Mouse (Mus musculus): ENCODE results near the gene Asap2. TPM values are rescaled to one million over a fixed set of nuclear protein-coding genes. Genes with fewer than 3 reads are reported as not detected.

The Asap2 gene
- polyA plus RNA-seq, 1 experiment from 2014 or later: 3.3 TPM

- peak; percentile 37 for TF ChIP-seq CTCF (IDR thresholded peaks at IDR 0.05; ENCODE audit: low read depth)
- no peaks in the 10 kb centered on the region for H3K27me3 ChIP-seq (replicated peaks; ENCODE audit: control insufficient read depth, insufficient read depth, low read length)
- H3K4me2 ChIP-seq (replicated peaks; ENCODE audit: low read depth): no peak overlapping the region
- H3K9me3 ChIP-seq (ENCODE audit: control insufficient read depth): no peaks in the 10 kb centered on the region
- H3K4me1 ChIP-seq (replicated peaks; ENCODE audit: control insufficient read depth, insufficient read depth, low read length): no peaks in the 10 kb centered on the region
- peak; percentile 63 for ATAC-seq
- no peak overlapping the region for H3K27ac ChIP-seq (ENCODE audit: low read depth, low read length)
- H3K36me3 ChIP-seq (ENCODE audit: control insufficient read depth, insufficient read depth): peaks cover 70% of the 10 kb centered on the region
- WGBS: 38% methylated on average over 5 of the region's 5 CpGs
- no peak overlapping the region for H3K4me3 ChIP-seq (ENCODE audit: low read depth, low read length)
- H3K9ac ChIP-seq (ENCODE audit: low read depth, low read length): no peak overlapping the region
Observed at GRCm38 (mm10) chr12:21302361-21302783, 312.1 kb downstream of the Asap2 start.

GRCm38 (mm10) chr12:21305741-21306140, 315.5 kb downstream of the Asap2 start:
- Histone ChIP-seq H3K27me3 (replicated peaks; ENCODE audit: control insufficient read depth, insufficient read depth, low read length) (no peaks in the 10 kb centered on the region), H3K4me3 (ENCODE audit: low read depth, low read length) (no peak overlapping the region), H3K9me3 (ENCODE audit: control insufficient read depth) (no peaks in the 10 kb centered on the region), H3K36me3 (ENCODE audit: control insufficient read depth, insufficient read depth) (peaks cover 76% of the 10 kb centered on the region), H3K27ac (ENCODE audit: low read depth, low read length) (no peak overlapping the region), H3K9ac (ENCODE audit: low read depth, low read length) (no peak overlapping the region), H3K4me1 (replicated peaks; ENCODE audit: control insufficient read depth, insufficient read depth, low read length) (no peaks in the 10 kb centered on the region), H3K4me2 (replicated peaks; ENCODE audit: low read depth) (no peak overlapping the region)
- no peak for ATAC-seq
- no peak for TF ChIP-seq CTCF (IDR thresholded peaks at IDR 0.05; ENCODE audit: low read depth)
- WGBS: 87% methylated on average over 4 of the region's 4 CpGs

- Histone ChIP-seq H3K4me1 (replicated peaks; ENCODE audit: control insufficient read depth, insufficient read depth, low read length) (no peaks in the 10 kb centered on the region), H3K36me3 (ENCODE audit: control insufficient read depth, insufficient read depth) (peaks cover 79% of the 10 kb centered on the region), H3K4me3 (ENCODE audit: low read depth, low read length) (no peak overlapping the region), H3K9ac (ENCODE audit: low read depth, low read length) (no peak overlapping the region), H3K4me2 (replicated peaks; ENCODE audit: low read depth) (no peak overlapping the region), H3K27me3 (replicated peaks; ENCODE audit: control insufficient read depth, insufficient read depth, low read length) (no peaks in the 10 kb centered on the region), H3K27ac (ENCODE audit: low read depth, low read length) (no peak overlapping the region), H3K9me3 (ENCODE audit: control insufficient read depth) (no peaks in the 10 kb centered on the region)
- TF ChIP-seq CTCF (IDR thresholded peaks at IDR 0.05; ENCODE audit: low read depth): no peak
- WGBS: 92% methylated on average over 4 of the region's 4 CpGs
- no peak for ATAC-seq
Observed at GRCm38 (mm10) chr12:21306721-21307120, 316.5 kb downstream of the Asap2 start.

DNA sequence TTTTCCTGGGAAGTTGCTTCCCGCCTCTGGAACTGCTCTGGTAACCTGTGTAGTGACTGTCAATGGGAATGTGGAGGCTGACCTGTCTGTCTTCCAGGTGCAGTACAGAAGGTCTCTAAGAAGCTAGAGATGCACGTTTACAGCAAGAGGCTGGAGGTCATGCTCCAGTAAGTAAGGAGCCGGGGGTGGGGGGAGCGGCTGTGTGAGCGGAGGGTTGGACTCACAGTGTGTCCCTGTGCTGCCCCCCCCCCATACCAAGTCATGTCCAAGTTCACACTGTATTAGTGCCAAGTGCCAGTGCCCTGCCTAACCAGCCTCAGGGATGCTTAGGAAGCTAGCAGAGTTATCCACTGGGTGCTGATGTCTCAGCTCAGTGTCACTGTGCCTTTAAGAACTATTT, 321.9 kb downstream of the Asap2 start:
- no peaks in the 10 kb centered on the region for H3K27me3 ChIP-seq (replicated peaks; ENCODE audit: control insufficient read depth, insufficient read depth, low read length)
- ATAC-seq: no peak
- no peak for TF ChIP-seq CTCF (IDR thresholded peaks at IDR 0.05; ENCODE audit: low read depth)
- no peaks in the 10 kb centered on the region for H3K9me3 ChIP-seq (ENCODE audit: control insufficient read depth)
- no peak overlapping the region for H3K4me2 ChIP-seq (replicated peaks; ENCODE audit: low read depth)
- H3K36me3 ChIP-seq (ENCODE audit: control insufficient read depth, insufficient read depth): peaks cover 75% of the 10 kb centered on the region
- H3K4me1 ChIP-seq (replicated peaks; ENCODE audit: control insufficient read depth, insufficient read depth, low read length): peaks cover 2% of the 10 kb centered on the region; the same call in 1 of the 2 replicates
- H3K4me3 ChIP-seq (ENCODE audit: low read depth, low read length): no peak overlapping the region
- no peak overlapping the region for H3K27ac ChIP-seq (ENCODE audit: low read depth, low read length)
- 81% methylated on average over 5 of the region's 5 CpGs for WGBS
- no peak overlapping the region for H3K9ac ChIP-seq (ENCODE audit: low read depth, low read length)

DNA sequence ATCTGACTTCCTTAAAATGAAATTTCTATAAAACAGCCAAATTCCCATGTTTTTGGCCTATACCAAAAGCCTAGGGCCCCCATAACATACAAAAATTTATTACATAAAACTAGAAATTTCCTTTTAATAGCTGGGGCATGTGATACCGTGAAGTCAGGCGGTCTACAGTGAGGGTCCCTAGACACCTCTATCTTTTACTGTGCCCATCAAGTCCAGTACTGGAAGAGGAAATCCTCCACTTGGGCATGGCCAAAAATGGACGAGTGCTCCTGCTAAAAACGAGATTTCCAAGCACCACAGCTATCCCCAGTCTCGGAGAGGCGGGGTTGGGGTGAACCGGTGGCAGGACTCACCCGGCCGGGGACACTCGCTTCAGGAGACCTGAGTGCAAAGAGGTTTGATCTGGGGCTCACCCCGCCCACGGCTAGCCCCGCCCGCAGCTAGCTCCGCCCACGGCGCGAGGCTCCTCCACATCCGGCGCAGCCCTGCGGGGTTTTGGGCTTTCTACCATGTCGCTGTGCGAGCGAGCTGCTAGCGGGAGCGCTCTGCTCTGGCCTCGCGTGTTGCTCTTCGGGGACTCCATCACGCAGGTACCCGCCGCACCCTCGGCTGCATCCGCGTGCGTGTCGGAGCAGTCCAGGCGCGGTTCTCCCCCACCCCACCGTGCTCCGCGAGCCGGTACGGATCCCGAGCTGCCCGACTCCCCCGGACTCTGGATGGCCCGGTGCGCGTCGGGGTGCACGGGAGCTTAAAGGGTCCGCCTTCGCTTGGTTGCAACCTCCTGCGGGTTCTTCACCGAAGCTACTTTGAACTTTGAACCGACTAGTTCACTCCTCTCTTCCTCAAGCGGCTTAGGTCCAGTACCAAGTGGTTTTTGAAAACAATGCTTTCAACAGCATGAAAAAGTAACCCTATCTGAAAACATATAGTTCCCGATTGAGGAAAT, 325.9 kb downstream of the Asap2 start, which contains the start of gene Iah1:
Iah1 (plus strand) TSS at position 467 of the 946 bp plus-strand sequence.
- Histone ChIP-seq H3K9ac (ENCODE audit: low read depth, low read length) (peak within 1 kb of the TSS; percentile 70), H3K4me1 (replicated peaks; ENCODE audit: control insufficient read depth, insufficient read depth, low read length) (peaks cover 4% of the 10 kb centered on the region; the same call in 1 of the 2 replicates), H3K27ac (ENCODE audit: low read depth, low read length) (peak within 1 kb of the TSS; percentile 91), H3K36me3 (ENCODE audit: control insufficient read depth, insufficient read depth) (peaks cover 60% of the 10 kb centered on the region), H3K4me3 (ENCODE audit: low read depth, low read length) (peak within 1 kb of the TSS; percentile 79), H3K9me3 (ENCODE audit: control insufficient read depth) (no peaks in the 10 kb centered on the region), H3K27me3 (replicated peaks; ENCODE audit: control insufficient read depth, insufficient read depth, low read length) (no peaks in the 10 kb centered on the region), H3K4me2 (replicated peaks; ENCODE audit: low read depth) (peak within 1 kb of the TSS; percentile 85)
- ATAC-seq: peak; percentile 92
- 2% methylated on average over 59 of the region's 59 CpGs for WGBS
- TF ChIP-seq CTCF (IDR thresholded peaks at IDR 0.05; ENCODE audit: low read depth): no peak

DNA sequence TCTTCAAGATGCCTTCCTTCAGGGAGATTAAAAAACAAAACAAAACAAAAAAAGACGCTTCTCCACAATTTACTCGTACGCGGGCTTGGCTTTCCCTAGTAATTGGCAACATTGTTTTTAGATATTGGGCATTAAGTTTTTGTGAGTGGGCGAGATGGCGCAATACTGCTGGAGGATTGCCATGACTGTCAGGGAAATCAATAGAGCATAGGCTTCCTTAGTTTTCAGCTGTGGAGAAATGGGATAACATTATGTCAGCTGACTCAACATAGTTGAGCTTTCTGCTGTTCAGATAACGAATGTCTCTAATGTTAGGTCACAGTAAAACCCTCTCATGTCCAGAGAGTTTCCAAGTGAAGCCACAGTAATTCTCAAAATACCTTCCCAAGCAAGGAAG, 326.6 kb downstream of the Asap2 start:
- peak overlapping the region; percentile 70 for H3K9ac ChIP-seq (ENCODE audit: low read depth, low read length)
- no peaks in the 10 kb centered on the region for H3K27me3 ChIP-seq (replicated peaks; ENCODE audit: control insufficient read depth, insufficient read depth, low read length)

More for the DNA sequence above, 326.6 kb downstream of the Asap2 start:
- TF ChIP-seq CTCF (IDR thresholded peaks at IDR 0.05; ENCODE audit: low read depth): no peak
- no peak for ATAC-seq
- Histone ChIP-seq H3K36me3 (ENCODE audit: control insufficient read depth, insufficient read depth) (peaks cover 60% of the 10 kb centered on the region), H3K9me3 (ENCODE audit: control insufficient read depth) (no peaks in the 10 kb centered on the region), H3K4me2 (replicated peaks; ENCODE audit: low read depth) (peak overlapping the region; percentile 85), H3K27ac (ENCODE audit: low read depth, low read length) (peak overlapping the region; percentile 91), H3K4me1 (replicated peaks; ENCODE audit: control insufficient read depth, insufficient read depth, low read length) (peaks cover 4% of the 10 kb centered on the region; the same call in 1 of the 2 replicates), H3K4me3 (ENCODE audit: low read depth, low read length) (peak overlapping the region; percentile 79)
- WGBS: 17% methylated on average over 7 of the region's 7 CpGs

Measured in intestine, postnatal 0 days (tissue).